Mouse (Mus musculus) testis, postnatal 14 days (tissue): ENCODE measurements around the gene Ttc7.

Experiments used
- DNase-seq: peaks from one replicate; pipeline ENCODE4 v3.0.0; 2021; ENCODE audit warnings: low spot score

The Ttc7 gene

GRCm38 (mm10) chr17:87367640-87368039 lies 85.0 kb downstream of the Ttc7 start:
- DNase-seq, result peak; percentile 72

DNA sequence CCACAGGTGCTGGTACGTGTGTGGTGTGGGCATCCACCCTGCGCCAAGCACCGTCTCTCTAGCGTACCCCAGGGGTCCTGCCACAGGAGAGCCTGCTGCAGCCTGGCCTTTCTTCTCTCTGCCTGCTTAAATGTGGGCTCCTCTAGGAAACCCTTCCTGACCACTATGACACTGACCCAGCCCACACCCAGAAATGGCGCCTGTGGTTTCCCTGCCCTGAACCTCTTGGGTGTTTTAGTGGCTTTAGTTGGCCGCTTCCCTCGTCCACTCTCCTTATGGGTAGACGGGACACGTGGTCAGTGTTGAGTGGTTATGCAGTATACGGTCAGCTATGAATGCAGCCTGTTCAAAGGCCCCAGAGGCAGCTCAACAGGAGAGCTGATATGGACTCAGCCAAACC lies 85.8 kb downstream of the Ttc7 start:
- DNase-seq, result no peak

DNA sequence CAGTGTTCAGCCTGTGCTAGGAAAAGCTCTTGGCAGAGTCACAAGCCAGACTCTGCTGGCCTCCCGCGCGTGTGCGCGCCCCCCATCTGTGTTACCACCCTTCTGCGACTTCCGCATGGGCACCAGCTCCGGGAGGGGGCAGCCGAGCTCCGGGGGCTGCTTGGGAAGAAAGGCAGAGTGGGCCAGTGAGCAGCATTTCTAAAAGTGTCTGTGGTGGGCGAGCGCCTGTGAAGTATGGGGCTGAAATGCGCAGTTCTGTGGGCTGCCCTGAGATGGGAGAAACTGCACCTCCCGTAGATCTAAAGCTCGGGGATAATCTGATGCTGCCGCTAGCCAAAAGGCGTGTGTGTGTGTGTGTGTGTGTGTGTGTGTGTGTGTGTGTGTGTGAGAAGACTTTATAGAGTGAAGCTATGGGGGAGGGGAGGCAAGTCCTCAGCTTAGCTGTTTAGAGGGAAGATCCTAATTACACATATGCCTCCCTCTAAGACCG lies 86.6 kb downstream of the Ttc7 start:
- DNase-seq, result no peak

DNA sequence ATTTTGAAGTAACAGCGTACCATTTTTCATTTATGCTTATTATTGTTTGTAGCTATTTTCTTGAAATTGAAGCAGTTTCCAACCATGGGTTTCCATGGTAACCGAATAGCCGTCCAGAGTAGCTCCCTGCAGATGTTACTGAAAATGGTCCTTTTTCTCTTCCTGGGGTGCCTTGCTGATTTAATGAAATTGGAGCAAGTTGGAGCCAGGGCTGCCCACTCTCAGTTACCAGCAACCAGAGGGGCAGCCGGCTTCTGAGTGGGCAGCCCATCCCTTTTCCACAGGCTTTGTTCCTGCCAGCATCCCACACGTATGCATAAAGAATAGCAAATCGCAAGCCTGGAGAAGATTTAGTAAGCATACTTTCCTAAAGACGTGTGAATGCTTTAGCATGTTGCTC lies 89.5 kb downstream of the Ttc7 start:
- no peak for DNase-seq

DNA sequence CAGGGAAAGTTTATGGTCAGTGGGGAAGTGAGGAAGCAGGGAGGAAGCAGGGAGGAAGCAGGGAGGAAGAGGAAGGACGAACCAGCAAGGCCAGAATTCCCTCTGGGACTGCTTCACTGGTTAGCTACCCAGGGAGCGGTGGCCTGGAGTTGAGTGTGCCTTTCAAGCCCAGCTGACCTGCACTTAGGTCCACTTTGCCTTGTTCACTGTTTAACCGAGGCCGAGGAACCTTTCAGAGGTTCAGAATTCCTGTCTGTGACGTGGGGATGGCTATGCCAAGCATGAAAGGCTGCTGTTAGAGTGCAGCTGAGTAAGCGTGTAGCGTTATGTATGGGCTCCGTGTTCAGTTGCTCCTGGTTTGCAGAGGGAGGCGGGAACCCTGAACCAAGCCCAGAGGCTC lies 90.6 kb downstream of the Ttc7 start:
- no peak for DNase-seq

- DNase-seq, result no peak
Observed at GRCm38 (mm10) chr17:87375941-87376511, 93.3 kb downstream of the Ttc7 start.

DNA sequence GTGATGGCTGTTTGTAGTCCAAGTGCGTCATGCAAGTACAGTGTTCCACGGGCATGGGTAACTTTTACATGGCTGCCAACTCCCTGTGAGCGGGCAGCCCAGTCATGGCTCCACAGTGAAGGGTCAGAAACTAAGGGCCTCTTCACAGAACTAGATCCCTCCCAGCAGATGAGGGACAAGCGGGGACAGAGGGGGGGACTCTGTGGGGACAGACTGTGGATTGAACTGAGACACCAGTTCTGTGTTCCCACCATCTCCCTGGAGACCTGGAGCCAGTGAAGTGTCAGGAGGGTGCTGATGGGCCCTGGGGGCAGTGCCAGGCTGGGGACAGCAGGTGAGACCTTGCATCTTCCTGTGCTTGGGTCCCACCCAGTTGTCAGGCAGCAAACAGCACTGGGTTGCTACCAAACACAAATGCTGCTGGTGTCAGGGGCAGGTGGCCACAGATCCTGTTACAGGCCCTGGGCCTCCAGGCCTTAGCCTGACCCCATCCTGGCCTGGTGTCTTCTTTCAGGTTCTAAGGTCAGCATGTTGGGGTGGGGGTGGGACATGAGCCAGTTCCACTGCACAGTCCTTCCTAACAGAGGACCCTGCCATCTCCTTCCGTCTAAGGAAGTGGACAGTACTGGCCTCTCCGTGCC lies 94.3 kb downstream of the Ttc7 start:
- DNase-seq, result no peak

- no peak for DNase-seq
Observed at GRCm38 (mm10) chr17:87377536-87377935, 94.8 kb downstream of the Ttc7 start.

- no peak for DNase-seq
Observed at GRCm38 (mm10) chr17:87378354-87379159, 95.9 kb downstream of the Ttc7 start.

DNA sequence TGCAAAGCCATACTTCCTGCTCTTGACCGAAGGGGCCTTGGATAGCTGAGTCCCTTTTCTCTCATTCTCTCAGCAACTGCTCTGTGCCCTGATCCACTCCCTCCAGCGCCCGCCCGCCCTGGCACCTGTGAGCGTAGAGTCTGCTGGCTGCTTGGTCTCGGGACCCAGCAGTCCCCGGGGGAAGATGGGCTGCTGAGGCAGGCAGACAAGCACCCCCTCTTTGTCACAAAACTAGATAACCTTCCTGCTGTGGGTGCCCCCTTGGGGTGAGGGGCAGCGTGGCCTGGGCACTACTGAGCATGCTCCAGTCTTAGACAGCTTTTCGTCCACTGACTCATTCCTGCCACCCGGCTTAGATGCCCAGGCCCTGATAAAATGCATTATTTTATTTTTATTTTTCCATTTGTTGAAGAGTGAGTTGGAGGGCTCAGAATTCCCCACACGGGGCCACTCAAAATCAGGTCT lies 96.5 kb downstream of the Ttc7 start:
- DNase-seq, result no peak

DNA sequence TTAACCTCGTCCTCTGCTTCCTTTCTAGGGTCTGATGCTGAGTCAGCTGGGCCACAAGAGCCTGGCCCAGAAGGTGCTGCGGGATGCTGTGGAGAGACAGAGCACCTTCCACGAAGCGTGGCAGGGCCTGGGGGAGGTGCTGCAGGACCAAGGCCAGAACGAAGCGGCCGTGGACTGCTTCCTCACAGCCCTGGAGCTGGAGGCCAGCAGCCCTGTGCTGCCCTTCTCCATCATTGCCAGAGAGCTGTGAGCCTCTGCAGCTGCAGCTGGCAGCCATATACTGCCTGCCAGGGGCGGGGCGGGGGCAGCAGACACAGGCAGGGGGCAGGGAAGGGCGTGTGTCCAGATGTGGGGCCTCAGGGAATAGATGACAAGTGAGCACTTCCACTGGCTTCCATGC lies 97.1 kb downstream of the Ttc7 start:
- DNase-seq, result no peak

GRCm38 (mm10) chr17:87380681-87381080 lies 98.0 kb downstream of the Ttc7 start:
- no peak for DNase-seq

DNA sequence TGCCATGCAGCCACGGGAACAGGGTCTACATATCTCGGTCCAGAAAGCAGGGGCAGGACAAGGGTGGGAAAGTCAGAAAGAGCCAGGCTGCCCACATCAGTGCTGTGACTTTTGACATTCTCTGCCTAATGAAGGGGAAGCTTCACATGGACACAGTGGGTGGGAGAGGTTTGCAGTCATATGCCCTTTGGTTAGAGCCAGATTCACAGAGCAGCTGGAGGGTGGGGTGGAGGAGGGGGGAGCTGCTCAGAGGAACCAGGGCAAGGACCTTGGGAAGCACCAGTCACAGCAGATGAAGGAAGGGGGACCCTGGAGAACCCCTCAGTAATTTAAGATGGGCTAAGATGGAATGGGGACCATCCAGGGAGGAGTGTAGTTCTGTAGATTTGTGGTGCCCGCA lies 103.1 kb downstream of the Ttc7 start:
- DNase-seq, result no peak

DNA sequence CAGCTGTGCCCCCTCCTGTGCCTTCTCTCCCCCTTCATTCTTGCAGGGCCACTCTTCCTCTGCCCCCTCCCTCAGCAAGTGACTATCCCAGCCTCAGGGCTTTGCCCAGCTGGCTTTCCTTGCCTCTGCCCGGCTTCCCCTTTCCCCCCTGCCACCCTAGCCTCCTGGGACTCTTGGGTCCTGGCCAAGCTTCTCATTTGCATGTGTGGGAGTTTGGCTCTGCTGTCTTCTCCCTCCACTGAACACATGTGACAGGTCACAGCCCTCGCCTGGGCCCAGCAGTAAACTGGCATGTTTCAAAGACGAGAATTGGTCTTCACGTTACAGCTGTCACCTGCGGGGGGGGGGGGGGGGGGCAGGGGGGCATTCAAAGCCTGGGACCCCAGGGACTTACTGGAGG lies 104.4 kb downstream of the Ttc7 start:
- DNase-seq, result no peak

DNA sequence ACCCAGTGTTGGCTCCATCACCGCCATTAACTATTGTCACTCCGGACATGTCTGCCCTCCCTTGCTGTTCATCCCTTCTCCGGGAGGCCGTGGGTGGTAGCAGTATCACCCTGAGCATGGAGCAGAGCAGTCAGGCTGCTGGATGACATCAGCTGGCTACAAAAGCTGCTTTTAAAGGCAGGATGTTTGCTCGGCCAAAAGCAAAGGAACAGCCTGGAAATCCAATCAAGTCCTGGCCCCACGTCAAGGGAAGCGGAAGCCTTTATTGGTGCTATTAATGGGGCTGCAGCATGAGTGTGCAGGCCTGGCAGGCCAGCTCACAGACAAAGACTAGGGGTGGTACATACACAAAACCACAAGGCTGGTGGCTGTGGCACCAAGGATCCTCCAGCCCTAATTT lies 108.6 kb downstream of the Ttc7 start:
- no peak for DNase-seq

- DNase-seq, result no peak
Observed at GRCm38 (mm10) chr17:87397088-87397487, 114.4 kb downstream of the Ttc7 start.

- DNase-seq, result no peak
Observed at GRCm38 (mm10) chr17:87402444-87402843, 119.8 kb downstream of the Ttc7 start.

GRCm38 (mm10) chr17:87403462-87403861 lies 120.8 kb downstream of the Ttc7 start:
- DNase-seq, result no peak

GRCm38 (mm10) chr17:87405576-87405975 lies 122.9 kb downstream of the Ttc7 start:
- DNase-seq, result no peak

DNA sequence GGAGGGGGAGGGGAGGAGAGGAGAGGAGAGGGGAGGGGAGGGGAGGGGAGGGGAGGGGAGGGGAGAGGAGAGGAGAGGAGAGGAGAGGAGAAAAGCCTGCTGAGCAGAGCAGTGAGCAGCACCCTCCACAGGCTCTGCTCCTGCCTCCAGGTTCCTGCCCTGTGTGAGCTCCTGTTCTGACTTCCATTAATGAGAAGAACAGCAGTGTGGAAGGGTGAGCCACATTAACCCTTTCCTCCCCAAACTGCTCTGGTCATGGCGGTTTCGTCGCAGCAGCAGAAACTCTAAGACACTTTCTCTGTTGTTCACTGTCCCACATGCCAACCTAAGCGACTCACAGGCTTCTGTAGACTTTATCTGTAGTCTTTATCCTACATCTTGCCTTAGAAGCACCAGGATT lies 124.0 kb downstream of the Ttc7 start:
- DNase-seq, result no peak

GRCm38 (mm10) chr17:87418082-87418481 lies 135.4 kb downstream of the Ttc7 start:
- DNase-seq, result no peak

DNA sequence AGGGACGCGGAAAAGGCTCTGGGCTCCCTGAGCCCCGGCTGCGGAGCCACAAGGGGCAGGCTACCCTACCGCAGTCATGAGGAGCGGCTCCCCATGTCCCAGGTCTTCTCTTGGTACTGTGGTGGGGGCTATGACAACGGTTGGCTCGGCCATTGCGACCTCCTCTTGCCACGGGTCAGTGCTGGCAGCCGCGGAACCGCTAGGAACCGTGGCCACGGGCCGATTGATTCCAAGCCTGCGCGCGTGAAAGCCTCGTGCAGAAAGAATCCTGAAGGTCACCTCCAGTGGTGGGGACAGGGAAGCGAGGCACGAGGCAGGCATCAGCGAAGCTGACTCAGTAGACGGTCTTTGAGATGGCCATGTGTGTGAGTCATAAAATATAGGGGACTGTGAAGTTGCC lies 144.8 kb downstream of the Ttc7 start, which contains the start of gene Stpg4:
Stpg4 (minus strand) TSS at position 231 of the 400 bp plus-strand sequence.
- no peak for DNase-seq

- DNase-seq, result no peak
Observed at GRCm38 (mm10) chr17:87429431-87429830, 146.7 kb downstream of the Ttc7 start.
